Mouse (Mus musculus) heart, embryonic 12.5 days (tissue): ENCODE data around the gene Fbf1. TPM values are rescaled to one million over a fixed set of nuclear protein-coding genes. Genes with fewer than 3 reads are reported as not detected.

Experiments
- ATAC-seq: fragments of 200-750 bp; cut with Nextera tagmentation; 2 replicates; pipeline ENCODE4 v1.8.0; 2017; ENCODE audit warnings: moderate TSS enrichment, moderate library complexity; ENCODE audit not compliant: insufficient number of reproducible peaks, low FRiP score
- H3K27ac ChIP-seq: fragments of 300-500 bp; sonication (generic); 2 replicates; pipeline ENCODE4 v1.5.1; 2016; ENCODE audit warnings: mild to moderate bottlenecking, moderate library complexity; ENCODE audit not compliant: poor library complexity, severe bottlenecking
- H3K27me3 ChIP-seq: fragments of 300-500 bp; sonication (generic); replicated peaks from 2 replicates; pipeline ENCODE4 v1.6.1; 2016; ENCODE audit warnings: mild to moderate bottlenecking, moderate library complexity
- H3K36me3 ChIP-seq: fragments of 300-500 bp; sonication (generic); 2 replicates; pipeline ENCODE4 v1.6.1; 2016; ENCODE audit warnings: mild to moderate bottlenecking, moderate library complexity
- H3K4me1 ChIP-seq: fragments of 300-500 bp; sonication (generic); replicated peaks from 2 replicates; pipeline ENCODE4 v1.6.1; 2016; ENCODE audit warnings: mild to moderate bottlenecking
- H3K4me2 ChIP-seq: fragments of 300-500 bp; sonication (generic); 2 replicates; pipeline ENCODE4 v1.6.1; 2016; ENCODE audit warnings: mild to moderate bottlenecking, moderate library complexity
- H3K4me3 ChIP-seq: fragments of 300-500 bp; sonication (generic); 2 replicates; pipeline ENCODE4 v1.5.1; 2016; ENCODE audit warnings: mild to moderate bottlenecking
- H3K9ac ChIP-seq: fragments of 300-500 bp; sonication (generic); 2 replicates; pipeline ENCODE4 v1.6.1; 2016; ENCODE audit warnings: mild to moderate bottlenecking, moderate library complexity
- H3K9me3 ChIP-seq: fragments of 300-500 bp; sonication (generic); replicated peaks from 2 replicates; pipeline ENCODE4 v1.6.1; 2016; ENCODE audit warnings: mild to moderate bottlenecking, moderate library complexity
- WGBS: fragments of 180-500 bp; shearing (Covaris S2); methylation state at CpG from one replicate; pipeline ENCODE4 v1.1.7; 2016; 5-methylcytosine and 5-hydroxymethylcytosine counted together
- polyA plus RNA-seq: library from polyadenylated mRNA; unstranded; fragments of >200 nt; fragmentation: Nextera tagmentation; extraction: Ambion mirVana; gene quantifications from 2 replicates; pipeline ENCODE4 v1.2.1, GENCODE M21; 2016

Gene Fbf1
- polyA plus RNA-seq, 1 experiment from 2014 or later, result 37.5 TPM

GRCm38 (mm10) chr11:116117819-116118218 lies 50.1 kb downstream of the Fbf1 start:
- Histone ChIP-seq H3K4me1 (no peaks in the 10 kb centered on the region), H3K4me2 (no peak overlapping the region), H3K9ac (no peak overlapping the region), H3K9me3 (0 out of 2 replicates have a peak, but pooled peaks cover 3% of the 10 kb centered on the region), H3K4me3 (no peak overlapping the region), H3K27me3 (no peaks in the 10 kb centered on the region), H3K36me3 (peaks cover 18% of the 10 kb centered on the region), H3K27ac (no peak overlapping the region)
- no peak for ATAC-seq

GRCm38 (mm10) chr11:116117241-116117640 lies 50.7 kb downstream of the Fbf1 start:
- peaks cover 12% of the 10 kb centered on the region for H3K36me3 ChIP-seq
- peak overlapping the region; percentile 25; the same call in 1 of the 2 replicates for H3K27ac ChIP-seq
- no peak overlapping the region for H3K4me3 ChIP-seq
- H3K9me3 ChIP-seq, result 0 out of 2 replicates have a peak, but pooled peaks cover 3% of the 10 kb centered on the region
- 63% methylated on average over 12 of the region's 12 CpGs for WGBS
- no peak overlapping the region for H3K9ac ChIP-seq
- no peaks in the 10 kb centered on the region for H3K27me3 ChIP-seq
- ATAC-seq, result no peak
- no peaks in the 10 kb centered on the region for H3K4me1 ChIP-seq
- no peak overlapping the region for H3K4me2 ChIP-seq

GRCm38 (mm10) chr11:116111611-116112203 lies 56.3 kb downstream of the Fbf1 start:
- H3K4me1 ChIP-seq, result peaks cover 34% of the 10 kb centered on the region
- WGBS, result 84% methylated on average over 19 of the region's 19 CpGs
- H3K4me3 ChIP-seq, result no peak overlapping the region
- H3K27ac ChIP-seq, result no peak overlapping the region
- ATAC-seq, result no peak
- H3K4me2 ChIP-seq, result no peak overlapping the region
- no peaks in the 10 kb centered on the region for H3K9me3 ChIP-seq
- H3K36me3 ChIP-seq, result no peaks in the 10 kb centered on the region; the same call in 1 of the 2 replicates
- 0 out of 2 replicates have a peak, but pooled peaks cover 3% of the 10 kb centered on the region for H3K27me3 ChIP-seq
- no peak overlapping the region for H3K9ac ChIP-seq

- Histone ChIP-seq H3K27ac (peak overlapping the region; percentile 74; the same call in 1 of the 2 replicates), H3K4me3 (peak overlapping the region; percentile 83; the same call in 1 of the 2 replicates), H3K9me3 (no peaks in the 10 kb centered on the region), H3K9ac (0 out of 2 replicates have a peak overlapping the region, but pooled peaks have one; percentile 96), H3K4me1 (peaks cover 40% of the 10 kb centered on the region), H3K4me2 (peak overlapping the region; percentile 89), H3K36me3 (peaks cover 2% of the 10 kb centered on the region; the same call in 1 of the 2 replicates), H3K27me3 (0 out of 2 replicates have a peak, but pooled peaks cover 3% of the 10 kb centered on the region)
- 78% methylated on average over 4 of the region's 4 CpGs for WGBS
- ATAC-seq, result no peak
Measured at GRCm38 (mm10) chr11:116111067-116111466, 56.9 kb downstream of the Fbf1 start.

GRCm38 (mm10) chr11:116110540-116110939 lies 57.4 kb downstream of the Fbf1 start:
- Histone ChIP-seq H3K36me3 (peaks cover 7% of the 10 kb centered on the region), H3K4me3 (peak overlapping the region; percentile 83), H3K9me3 (no peaks in the 10 kb centered on the region), H3K4me2 (peak overlapping the region; percentile 89), H3K27me3 (0 out of 2 replicates have a peak, but pooled peaks cover 3% of the 10 kb centered on the region), H3K9ac (peak overlapping the region; percentile 96), H3K4me1 (peaks cover 45% of the 10 kb centered on the region), H3K27ac (peak overlapping the region; percentile 74)
- ATAC-seq, result peak; percentile 15; the same call in 1 of the 2 replicates
- 14% methylated on average over 10 of the region's 10 CpGs for WGBS

- Histone ChIP-seq H3K27me3 (0 out of 2 replicates have a peak, but pooled peaks cover 3% of the 10 kb centered on the region), H3K4me3 (peak overlapping the region; percentile 83), H3K36me3 (peaks cover 10% of the 10 kb centered on the region), H3K27ac (peak overlapping the region; percentile 74), H3K4me2 (peak overlapping the region; percentile 89), H3K9ac (peak overlapping the region; percentile 96), H3K9me3 (no peaks in the 10 kb centered on the region), H3K4me1 (peaks cover 46% of the 10 kb centered on the region)
- ATAC-seq, result peak; percentile 83
- WGBS, result under 1% methylated on average over 30 of the region's 35 CpGs
Measured at GRCm38 (mm10) chr11:116110131-116110530, 57.8 kb downstream of the Fbf1 start.

GRCm38 (mm10) chr11:116109441-116110081 lies 58.4 kb downstream of the Fbf1 start:
- Histone ChIP-seq H3K4me1 (peaks cover 52% of the 10 kb centered on the region), H3K9ac (peak overlapping the region; percentile 96), H3K36me3 (peaks cover 10% of the 10 kb centered on the region), H3K9me3 (no peaks in the 10 kb centered on the region), H3K4me2 (peak overlapping the region; percentile 89), H3K27me3 (0 out of 2 replicates have a peak, but pooled peaks cover 3% of the 10 kb centered on the region), H3K27ac (peak overlapping the region; percentile 74), H3K4me3 (peak overlapping the region; percentile 83)
- 2% methylated on average over 70 of the region's 70 CpGs for WGBS
- peak; percentile 23 for ATAC-seq

- Histone ChIP-seq H3K27ac (peak overlapping the region; percentile 74), H3K4me2 (peak overlapping the region; percentile 89), H3K4me1 (peaks cover 62% of the 10 kb centered on the region), H3K36me3 (peaks cover 10% of the 10 kb centered on the region), H3K9ac (peak overlapping the region; percentile 96), H3K9me3 (no peaks in the 10 kb centered on the region), H3K4me3 (peak overlapping the region; percentile 83), H3K27me3 (0 out of 2 replicates have a peak, but pooled peaks cover 3% of the 10 kb centered on the region)
- WGBS, result 7% methylated on average over 23 of the region's 23 CpGs
- no peak for ATAC-seq
Measured at GRCm38 (mm10) chr11:116108464-116109137, 59.4 kb downstream of the Fbf1 start.

GRCm38 (mm10) chr11:116107777-116108285 lies 60.1 kb downstream of the Fbf1 start:
- 31% methylated on average over 19 of the region's 19 CpGs for WGBS
- peaks cover 69% of the 10 kb centered on the region for H3K4me1 ChIP-seq
- peak overlapping the region; percentile 74 for H3K27ac ChIP-seq
- H3K4me3 ChIP-seq, result peak overlapping the region; percentile 83
- peak overlapping the region; percentile 89 for H3K4me2 ChIP-seq
- H3K27me3 ChIP-seq, result 0 out of 2 replicates have a peak, but pooled peaks cover 3% of the 10 kb centered on the region
- peaks cover 10% of the 10 kb centered on the region for H3K36me3 ChIP-seq
- no peak for ATAC-seq
- peak overlapping the region; percentile 96 for H3K9ac ChIP-seq
- H3K9me3 ChIP-seq, result no peaks in the 10 kb centered on the region

GRCm38 (mm10) chr11:116106963-116107776 lies 60.8 kb downstream of the Fbf1 start:
- Histone ChIP-seq H3K9me3 (no peaks in the 10 kb centered on the region), H3K36me3 (peaks cover 10% of the 10 kb centered on the region), H3K4me3 (peak overlapping the region; percentile 83), H3K9ac (peak overlapping the region; percentile 96), H3K4me1 (peaks cover 73% of the 10 kb centered on the region), H3K27ac (peak overlapping the region; percentile 74), H3K4me2 (peak overlapping the region; percentile 89), H3K27me3 (0 out of 2 replicates have a peak, but pooled peaks cover 3% of the 10 kb centered on the region)
- ATAC-seq, result no peak
- WGBS, result 35% methylated on average over 14 of the region's 14 CpGs
